Mouse (Mus musculus) kidney, adult 11 months (tissue): ENCODE data around the gene Celf2.

Source experiments
- DNase-seq: peaks from one replicate; pipeline ENCODE4 v3.0.0; 2022

Gene Celf2

DNA sequence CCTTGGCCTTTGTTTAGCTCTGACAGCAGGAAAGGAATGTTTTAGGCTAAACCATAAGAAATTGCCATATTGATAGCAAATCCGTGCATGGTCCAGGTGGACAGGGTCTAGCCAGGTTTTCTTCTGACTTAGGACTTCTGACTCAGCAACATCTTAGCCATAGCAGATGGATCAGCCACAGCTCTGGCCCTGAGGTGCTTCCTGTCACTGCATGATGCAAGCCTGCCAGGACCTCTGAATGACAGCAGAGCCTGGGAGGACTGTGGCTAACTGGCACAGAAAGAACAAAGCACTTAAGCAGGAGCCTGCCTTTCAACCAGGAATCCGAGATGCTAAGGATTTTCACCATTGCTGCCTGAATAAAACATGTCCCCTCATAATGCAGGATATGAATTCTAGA is 507.4 kb downstream of the Celf2 start:
- no peak for DNase-seq

DNA sequence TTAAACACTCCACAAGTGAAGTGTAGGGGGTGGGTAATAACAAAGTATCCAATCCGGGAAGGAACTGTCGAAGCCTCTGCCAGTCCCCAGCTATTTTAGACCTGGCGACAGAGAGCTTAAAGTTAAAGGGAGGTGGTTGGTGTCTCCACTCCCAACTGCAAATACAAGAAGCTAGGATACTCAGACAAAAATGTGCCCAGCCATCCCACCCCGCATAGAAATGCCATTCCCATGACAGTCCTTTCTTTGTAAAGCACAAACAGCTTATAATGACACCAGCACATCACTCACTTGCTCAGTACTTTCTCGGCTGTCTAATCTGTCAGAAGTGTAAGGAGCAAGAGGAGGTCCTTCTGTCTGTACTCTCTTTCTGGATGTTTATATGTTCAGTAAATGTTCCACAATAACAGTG is 518.3 kb downstream of the Celf2 start:
- DNase-seq: no peak

DNA sequence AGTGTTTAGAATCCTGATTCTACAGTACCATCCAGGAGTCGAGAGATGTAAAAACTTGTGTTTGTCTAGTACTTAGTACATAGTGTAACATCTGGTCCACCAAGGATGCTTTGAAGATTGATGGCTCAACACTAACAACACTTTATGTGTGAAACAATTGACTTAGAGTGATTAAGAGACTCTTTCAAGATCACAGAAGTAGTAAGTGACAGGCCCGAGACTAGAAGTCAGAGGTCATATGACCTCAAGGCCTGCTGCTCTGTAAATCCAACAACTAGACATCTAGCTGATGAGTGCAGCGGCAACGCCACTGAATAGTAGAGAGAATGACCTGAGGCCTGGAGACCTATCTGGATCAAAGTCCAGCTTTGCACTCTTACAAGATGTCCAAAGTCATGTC is 523.7 kb downstream of the Celf2 start:
- DNase-seq: no peak

DNA sequence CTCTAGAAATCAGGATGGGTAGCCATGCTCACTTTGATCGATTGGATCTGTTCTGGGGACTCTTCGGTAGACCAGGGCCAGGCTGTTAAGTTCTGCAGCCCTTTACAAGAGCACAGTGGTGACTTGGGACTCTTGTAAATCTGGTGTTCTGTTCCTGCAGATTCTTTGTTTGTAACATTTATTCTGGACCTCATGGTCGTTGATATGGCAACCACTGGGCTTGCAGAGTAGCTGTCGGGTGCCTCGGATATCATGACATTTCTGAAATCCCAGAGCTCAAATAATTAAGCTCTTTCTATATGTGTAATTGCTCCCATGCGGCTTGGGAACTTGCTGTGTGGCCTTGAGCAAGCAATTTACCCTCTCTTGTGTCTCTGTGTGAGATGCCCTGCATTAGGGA is 525.5 kb downstream of the Celf2 start:
- no peak for DNase-seq

DNA sequence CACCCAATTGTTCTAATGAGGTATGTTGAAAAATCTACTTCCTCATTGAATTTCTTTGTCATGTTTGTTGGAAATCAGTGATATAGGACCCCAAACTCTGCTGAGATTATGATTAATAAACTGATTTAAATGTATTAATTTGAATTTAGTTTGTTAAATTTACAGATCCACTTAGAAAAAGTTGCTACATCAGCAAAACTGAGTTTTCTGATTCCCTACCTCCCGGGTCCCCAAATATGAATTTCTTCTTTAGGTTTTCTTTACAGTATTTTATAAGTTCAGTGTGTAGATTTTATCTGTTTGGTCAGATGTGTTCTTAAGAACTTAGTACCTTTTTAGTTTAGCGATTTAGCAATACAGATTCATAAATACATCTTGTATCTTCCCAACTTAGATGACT is 533.1 kb downstream of the Celf2 start:
- no peak for DNase-seq

DNA sequence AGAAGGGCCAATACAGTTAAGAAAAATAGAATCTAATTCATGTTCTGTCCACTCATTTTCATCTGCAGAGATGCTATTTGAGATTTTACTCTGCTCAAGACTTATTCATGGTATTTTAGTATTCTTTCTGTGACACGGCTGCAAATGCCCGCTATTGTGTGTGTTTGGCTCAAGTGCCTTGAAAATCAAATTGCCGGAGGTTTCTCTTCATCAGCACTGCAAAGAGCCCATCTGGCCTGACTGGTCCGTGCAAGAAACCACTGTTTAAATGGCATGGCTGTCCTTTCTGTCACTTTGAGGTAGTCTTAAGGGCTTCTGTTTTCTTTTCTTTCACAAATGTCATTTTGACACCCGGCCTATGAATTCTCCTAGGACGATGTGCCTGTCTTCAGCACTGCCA is 540.1 kb downstream of the Celf2 start:
- DNase-seq: no peak

DNA sequence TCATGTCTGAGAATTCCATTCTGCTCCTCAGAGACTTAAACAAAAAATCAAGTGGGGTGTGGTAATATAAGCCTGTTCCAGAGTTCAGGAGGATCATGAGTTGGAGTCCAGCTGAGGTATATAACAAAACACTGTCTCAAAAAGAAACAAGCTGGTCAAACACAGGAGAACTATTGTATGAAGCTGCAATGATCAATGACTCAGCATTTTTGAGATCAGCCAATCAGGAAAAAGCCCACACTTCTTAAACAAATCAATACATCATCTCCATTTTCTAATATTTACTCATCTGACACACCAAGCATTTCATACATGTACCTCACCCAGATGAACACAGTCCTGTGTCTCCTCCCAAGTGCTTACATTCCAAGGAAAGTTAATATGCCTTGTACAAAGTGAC is 544.1 kb downstream of the Celf2 start:
- DNase-seq: no peak

DNA sequence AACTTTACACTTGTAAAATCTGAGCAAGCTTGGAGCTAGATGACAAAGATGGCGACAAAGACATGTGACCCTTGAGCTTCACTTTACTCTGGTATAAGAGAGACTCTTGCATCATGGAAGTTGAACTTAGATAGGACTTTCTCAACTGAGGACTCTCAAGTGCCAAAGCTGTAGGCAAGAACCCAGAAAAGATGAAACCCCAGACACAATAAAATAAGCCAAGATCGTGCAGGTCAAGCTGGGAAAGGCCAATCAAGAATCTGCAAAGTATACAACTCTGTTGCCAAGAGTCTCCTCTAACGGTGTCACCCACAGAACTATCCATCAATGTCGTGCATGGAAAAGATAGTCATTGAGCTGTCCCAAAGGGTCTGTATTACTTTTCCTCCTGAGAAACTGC is 558.7 kb downstream of the Celf2 start:
- DNase-seq: no peak

DNA sequence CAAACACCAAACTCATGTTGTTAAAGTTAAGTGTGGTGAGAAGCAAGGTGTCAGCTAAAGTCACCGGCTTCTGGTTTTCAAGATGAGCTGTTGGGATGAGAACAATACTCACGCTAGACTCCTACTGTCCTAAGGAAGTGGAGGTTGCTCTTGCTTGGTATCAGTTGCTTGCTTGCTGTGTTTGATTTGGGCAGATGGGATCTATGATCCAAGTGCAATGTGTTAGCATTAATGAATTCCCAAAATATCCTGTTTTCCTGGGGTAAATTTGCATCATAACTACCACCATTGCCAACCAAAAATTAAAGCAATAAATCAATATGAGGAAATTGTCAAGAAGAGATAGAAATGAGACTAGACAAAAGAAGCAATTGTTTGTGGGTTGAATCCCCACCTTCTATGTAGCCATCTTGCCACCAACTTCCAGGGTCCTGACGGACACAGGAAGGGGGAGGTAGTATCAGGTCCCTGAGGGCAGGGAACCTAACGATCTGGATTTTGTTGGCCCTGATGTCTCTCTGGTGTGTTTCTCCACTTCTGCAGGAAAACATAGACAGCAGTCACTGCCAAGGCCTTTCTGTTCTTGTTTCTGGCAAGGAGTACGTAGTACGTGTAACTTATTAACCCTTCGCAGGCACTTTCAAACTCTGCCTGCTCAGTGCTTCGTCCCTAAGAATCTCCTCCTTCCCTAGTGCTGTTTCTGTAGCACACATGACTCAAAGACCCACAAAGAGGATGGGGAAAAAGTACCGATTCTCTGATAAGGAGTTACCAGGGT is 563.5 kb downstream of the Celf2 start:
- no peak for DNase-seq

DNA sequence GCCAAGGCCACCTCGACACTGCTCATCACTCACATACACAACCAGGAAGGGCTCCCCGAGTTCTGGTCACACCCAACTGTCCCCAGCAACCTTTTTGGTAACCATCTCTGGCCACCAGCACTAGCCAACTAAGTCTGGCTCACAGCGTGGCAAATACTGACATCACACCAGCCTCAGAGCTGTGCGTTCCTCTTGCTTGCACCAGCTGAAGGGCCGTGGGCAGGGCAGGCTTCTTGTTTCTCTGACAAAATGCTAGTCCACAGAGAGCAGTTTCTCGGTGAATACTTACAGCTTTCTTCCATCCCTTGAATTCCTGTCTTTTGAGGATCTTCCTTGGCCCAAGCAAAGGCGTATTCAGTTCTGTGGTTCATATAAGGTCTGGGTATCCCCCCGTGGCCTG is 565.7 kb downstream of the Celf2 start:
- DNase-seq: no peak

DNA sequence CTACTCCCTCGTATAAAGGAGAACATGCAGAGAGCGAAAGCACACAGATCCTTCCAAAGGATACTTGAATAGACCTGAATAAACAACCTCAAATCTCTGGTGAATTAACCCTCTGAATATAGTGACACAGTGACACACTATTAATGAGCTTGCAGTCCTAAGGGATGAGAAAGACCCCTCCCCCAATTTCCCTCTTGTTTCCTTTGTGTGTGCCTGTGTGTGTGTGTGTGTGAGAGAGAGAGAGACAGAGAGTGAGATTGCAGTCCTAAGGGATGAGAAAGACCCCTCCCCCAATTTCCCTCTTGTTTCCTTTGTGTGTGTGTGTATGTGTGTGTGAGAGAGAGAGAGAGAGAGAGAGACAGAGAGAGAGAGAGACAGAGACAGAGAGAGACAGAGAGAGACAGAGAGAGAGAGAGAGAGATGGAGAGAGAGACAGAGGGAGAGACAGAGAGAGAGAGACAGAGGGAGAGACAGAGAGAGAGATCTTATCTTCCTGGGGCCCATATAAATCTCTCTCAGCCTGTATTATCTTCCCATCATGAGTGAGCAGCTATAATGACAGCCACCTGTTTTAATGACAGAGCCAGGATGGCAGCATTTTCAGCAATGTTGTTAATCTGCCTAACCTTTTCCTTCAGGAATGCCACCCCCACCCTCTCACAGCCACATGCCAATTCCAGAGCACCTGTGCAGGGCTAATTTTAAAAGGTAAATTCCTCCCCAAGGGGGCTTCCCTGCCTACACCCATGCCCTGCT is 566.5 kb downstream of the Celf2 start:
- no peak for DNase-seq

DNA sequence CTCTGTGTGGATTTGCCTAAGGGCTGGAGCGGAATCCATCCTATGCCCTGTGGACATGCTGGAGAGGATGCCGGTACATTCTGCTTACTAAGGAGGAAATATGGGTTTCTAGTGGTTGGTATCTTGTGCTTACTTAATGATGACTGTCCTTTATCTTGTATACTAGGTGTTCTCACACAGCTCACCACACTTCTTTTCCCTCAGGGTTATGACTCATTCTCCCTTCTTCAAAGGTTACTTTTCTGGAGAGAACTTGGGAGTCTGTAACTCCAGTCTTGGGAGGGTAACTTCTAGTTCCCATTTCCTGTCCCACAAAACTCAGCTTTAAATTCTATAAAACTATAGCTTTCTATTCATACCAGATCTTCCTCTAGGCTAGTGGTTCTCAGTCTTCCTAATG is 570.2 kb downstream of the Celf2 start:
- no peak for DNase-seq

DNA sequence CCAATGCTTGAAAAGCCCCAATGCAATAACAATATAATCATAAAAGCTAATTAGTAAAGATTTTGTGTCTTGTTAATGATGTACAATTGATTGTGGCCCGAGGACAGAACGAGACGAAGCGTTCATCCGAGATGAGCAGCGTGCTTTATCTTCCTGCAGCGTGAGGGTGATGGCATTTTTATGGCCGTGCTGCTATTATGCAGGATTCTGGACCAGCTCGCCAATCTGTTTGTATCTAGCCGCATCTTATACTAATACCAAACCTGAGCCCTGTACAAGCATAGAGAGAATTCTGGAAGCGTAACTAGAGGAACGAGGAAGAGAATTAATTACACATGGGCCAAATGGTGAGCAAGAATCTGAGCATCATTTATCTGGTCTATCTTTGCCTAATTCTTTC is 576.2 kb downstream of the Celf2 start:
- no peak for DNase-seq

DNA sequence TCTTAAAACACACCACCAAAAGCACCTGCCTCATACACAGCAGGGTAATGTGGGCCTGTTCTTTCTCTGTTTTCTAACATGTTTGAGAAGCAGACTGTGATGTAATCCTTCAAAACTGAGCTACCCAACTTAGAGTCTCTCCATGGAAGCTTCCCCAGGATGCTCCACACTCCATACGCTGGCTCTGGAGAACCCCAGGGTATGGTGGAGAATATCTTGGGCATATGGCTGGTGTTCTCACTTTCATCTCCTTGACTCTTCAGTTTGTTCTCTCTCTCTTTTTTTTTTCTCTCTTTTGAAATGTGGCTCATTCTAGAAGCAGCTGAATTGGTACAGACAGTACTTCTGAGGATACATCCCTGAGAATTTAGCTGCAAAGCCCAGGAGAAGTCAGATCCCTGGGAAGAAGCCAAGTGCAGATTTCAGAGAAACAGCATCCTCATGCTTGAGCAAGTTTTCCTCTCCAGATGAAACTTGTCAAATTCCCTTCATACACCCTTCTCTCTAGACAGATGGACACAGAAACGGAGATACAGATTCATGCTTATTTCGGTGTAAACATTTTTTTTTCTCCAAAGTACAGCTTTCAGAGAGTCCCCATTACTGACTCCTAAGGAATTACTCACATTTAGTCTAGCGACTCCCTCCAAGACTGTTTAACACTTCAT is 581.5 kb downstream of the Celf2 start:
- DNase-seq: no peak

DNA sequence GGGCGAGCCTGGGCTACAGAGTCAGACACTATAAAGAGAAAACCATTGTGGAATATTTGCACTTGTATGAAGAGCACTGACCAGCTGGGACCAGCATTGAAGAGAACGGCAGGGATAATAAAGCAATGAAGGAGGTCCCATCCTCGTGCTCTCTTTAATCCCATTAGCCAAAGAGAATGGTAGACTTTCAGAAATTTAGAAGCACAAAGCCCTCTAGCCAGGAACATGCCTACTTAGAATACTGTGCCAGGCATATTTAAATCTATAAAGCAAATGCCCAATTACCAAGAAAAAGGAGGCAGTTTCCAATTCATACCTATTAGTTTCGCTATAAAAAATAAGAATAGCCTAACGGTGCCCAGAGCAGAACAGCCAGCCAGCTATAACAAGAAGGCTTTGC is 583.9 kb downstream of the Celf2 start:
- no peak for DNase-seq

DNA sequence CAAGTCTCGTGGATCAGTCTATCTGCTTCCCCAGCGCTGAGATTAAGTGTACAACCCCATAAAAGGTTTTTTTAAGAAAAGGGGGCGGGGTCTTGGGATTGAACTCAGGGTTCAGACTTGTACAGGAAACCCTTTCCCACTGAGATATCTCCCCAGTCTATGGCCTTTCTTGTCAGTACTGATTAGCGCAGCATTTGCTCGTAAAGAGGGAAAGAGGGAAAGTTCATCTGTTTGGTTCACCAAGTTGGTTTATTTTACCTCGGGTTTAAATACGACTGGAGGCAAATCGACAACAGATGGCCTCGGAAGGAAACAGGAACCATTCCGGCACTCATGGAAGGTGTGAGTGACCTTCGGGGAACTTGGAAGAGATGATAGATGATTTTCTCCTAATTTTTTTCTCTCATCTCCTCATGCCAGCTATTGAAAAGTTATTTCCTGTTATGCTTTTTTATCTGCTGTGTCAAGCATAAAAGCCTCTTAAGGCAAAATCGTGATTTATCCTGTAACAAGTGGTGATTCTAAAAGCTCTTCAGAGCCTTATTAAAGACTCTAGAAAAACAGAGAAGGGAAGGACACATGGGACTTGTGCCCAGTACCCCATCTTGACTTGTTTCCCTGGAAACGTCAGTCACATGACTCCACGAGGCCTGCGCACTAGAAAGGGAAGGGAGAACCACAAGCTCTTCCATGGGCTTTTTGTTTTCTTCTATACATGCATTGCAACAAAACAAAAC is 585.5 kb downstream of the Celf2 start:
- DNase-seq: no peak

DNA sequence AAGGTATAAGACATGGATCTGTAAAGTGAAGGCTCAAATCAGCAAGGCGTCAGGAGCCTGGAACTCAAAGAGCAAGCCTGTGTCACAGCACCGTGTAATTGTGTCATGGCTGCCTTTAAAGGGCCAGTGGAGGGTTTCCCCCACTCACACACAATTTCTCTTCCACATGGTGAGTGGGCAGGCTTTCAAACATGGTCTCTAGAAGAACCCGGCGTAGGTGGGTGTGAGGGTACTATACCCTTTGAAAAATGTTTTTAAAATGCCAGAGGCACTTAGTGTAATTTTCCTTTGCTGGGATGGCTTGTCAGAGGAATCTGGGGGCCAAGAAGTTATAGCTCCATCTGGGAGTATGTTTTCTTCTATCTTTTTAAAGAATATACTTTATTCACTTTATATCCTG is 594.0 kb downstream of the Celf2 start:
- DNase-seq: no peak

DNA sequence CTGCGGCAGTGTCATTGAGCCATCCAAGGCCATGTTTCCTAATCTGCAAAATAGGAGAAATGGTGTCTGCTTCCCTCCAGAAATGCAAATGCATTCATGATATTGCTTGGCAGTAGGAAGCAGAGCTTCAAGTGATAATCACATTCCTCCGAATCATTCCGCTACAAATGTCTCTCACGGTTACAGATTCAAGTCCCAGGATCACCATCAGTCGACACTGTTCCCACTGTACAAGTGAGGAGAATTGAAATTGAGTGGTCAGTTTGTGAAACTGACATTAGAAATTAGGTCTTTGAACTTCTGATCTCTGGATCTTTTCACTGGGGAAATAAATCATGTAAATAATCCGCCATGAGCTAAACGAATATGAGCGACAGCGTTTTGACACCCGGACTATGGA is 596.0 kb downstream of the Celf2 start:
- no peak for DNase-seq

DNA sequence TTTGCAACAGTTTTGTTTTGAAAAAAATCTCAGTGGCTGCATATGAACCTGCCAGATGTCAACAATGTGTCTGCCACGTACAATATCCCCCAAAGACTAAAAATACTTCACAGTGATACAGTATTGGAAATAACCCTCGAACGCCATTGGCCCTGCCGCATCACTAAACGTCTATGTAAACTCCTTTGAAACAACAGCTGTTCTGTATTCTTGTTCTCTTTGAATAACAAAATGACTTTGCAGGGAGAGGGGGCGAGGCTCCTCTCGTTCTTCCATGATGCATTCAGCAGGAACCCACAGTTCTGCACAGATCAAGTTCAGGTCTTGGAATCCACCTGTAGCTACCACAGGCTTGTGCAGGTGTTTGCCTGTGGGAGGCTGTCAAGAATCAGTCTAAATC is 597.4 kb downstream of the Celf2 start:
- DNase-seq: no peak

DNA sequence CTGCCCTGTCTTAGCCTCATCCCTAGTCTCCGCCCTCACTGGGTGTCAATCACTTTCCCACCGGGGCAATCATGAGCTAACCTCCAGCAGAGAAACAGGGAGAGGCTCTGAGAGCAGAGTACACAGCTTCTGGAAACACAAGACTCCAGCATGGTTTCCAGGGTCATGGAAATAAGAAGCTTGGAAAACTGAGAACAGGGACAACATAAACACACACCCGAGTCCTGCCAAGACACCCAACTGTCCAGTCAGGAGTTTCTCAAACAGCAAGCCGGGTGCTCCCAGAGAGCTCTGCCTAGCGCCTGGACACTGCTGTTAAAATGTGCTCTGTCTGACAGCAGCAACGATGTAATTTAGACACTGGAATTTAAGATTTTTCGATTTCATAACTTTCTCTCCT is 599.4 kb downstream of the Celf2 start:
- no peak for DNase-seq

DNA sequence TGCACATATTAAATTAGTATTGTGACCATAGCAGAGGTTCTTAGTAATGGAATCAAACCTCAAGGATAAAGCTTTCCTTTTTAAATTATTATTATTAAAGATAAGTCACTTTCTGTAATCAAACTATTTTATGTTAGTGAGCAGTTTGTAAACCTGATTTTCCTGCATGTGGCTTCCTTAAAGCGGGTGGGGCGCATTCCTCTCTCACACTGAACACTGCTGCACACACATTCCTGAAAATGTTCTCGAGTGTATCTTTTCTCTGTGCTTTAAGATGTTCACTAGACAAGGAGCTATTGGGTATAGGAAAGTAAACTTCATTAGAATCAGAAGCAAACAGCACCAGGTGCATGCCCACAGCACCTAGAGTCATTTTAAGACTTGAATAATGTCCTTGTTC is 605.0 kb downstream of the Celf2 start:
- DNase-seq: no peak

DNA sequence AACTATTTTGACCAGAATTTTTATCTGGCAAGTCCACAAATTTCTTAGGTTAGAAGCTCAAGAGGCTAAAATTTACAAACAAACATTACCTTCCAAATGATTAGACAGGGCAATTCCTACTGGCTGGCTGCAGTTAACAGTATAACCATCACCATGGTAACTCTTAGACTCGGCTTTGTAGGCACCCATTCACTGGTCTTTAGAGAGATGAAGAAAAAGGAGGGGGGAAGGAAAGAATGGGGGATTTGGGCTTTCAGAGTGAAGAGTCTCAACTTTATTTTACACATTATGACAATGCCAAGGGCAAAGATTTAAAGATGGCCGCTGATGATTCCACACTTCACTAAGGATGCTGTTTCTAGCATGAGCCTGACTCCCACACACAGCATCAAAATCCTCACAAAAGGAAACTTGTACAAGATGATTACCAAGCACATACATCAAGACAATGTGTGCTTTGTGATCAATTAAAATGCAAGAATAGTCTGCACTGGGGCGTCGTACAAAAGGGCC is 606.1 kb downstream of the Celf2 start:
- no peak for DNase-seq

DNA sequence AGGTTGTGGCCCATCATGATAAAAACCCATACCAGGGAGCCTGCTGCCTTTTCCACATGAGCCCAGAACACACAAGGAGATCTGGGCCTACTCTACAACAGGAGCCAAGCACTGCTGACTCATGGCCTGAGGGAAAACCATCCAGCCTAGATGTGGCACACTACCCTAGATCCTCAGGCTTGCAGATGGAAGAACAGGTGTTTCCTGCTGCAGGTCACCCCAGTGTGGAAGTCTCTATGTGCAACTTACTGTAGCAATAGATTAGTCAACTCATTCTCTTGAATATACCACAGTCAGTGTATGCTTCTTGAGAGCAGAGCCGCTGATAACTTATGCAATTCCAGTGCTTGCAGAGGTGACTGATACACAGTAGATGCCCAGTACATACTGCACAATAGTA is 612.5 kb downstream of the Celf2 start:
- DNase-seq: no peak
